Mouse (Mus musculus) telencephalon, adult 2 months (tissue): ENCODE measurements at regions not wholly inside any gene's neighbourhood (a gene's known extent, or its start where the extent isn't known, plus 50 kb on each side); places are given as distances from the start of the nearest gene placed in this dataset.

ENCODE experiments used
- DNase-seq: peaks from one replicate; pipeline ENCODE4 v3.0.0-alpha.2; 2011; ENCODE audit warnings: low read depth, low spot score

GRCm38 (mm10) chr14:100792094-100792493 lies 408.0 kb downstream of the Prr30 start:
- no peak for DNase-seq

GRCm38 (mm10) chr14:100781882-100782281 lies 418.2 kb downstream of the Prr30 start:
- peak; percentile 19 for DNase-seq

GRCm38 (mm10) chr14:100753951-100754350 lies 446.2 kb downstream of the Prr30 start:
- no peak for DNase-seq

DNA sequence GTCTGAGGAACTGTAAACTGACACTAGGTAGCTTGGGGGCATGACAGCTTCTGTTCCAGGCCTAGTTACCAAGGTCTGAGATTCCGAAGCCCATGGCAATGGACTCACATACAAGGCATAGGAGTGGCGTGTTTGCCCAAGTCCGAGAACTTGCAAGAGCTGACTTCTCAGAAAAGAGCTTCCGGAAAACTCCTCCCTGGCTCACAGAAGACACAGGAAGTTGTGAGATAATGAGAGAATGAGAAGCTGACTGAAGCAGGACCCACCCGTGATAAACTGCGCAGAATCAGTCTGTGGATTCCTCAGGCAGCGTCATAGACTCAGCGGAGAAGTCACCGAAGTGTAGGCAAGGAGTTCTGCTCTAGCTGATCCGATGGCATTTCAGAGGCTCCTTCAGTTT lies 447.4 kb downstream of the Prr30 start:
- no peak for DNase-seq

DNA sequence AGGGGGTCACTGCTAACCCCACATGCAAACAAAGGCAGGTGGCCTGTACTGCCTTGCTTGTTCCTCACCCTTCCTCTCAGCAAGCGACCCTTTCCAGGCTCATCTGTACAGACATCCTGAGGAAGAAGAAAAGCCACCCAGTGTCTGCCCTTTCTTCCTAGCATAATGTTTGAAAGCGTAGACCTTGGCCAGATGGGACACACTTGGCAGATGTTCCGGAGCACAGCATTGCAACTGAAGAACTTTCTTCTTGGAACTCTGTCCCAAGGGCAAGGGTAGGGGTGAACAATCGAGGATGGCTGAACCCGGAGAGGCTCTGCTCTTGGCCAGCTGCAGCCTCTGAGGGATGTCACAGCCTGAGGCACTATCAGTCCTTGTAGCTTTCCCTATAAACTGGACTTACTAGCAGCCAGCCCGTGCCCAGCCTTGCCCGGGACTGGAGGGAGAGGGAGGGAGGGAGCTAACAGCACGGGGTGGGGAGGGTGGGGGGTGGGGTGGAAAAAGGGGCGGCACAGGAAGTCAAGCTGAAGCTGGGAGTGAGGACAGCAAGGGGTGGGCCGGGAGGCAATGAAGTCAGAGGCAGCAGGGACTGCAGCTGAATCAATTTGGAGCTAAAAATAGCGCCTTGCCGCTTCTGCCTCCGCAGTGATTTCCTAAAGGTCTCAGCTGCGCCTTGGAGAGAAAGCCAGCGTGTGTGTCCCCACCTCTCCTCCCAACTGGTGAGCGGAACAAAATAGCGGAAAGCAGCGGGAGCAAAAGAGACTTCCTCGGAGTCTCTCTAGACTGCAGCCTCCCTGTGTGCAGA lies 450.2 kb downstream of the Prr30 start:
- peak; percentile 73 for DNase-seq

DNA sequence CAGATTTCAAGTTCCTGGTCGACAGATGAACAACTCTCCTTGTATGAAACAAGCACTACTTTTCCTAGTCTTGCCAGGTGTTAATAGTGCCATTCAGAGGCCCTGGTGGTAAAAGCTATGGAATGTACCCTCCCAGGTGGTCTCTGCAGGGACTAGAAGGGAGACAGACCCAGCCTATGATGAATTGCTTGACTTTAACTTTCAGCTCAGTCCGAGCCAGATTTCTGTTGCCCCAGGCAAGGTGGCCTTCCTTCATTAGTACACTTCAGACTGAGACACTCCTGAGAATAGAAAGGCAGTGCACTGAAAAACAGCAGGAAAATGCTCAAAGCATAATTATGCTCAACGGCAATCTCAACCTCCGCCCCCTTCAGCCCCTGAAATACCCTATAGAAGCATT lies 450.8 kb upstream of the Klf12 start:
- no peak for DNase-seq

GRCm38 (mm10) chr14:100728433-100728832 lies 444.0 kb upstream of the Klf12 start:
- DNase-seq, result no peak

DNA sequence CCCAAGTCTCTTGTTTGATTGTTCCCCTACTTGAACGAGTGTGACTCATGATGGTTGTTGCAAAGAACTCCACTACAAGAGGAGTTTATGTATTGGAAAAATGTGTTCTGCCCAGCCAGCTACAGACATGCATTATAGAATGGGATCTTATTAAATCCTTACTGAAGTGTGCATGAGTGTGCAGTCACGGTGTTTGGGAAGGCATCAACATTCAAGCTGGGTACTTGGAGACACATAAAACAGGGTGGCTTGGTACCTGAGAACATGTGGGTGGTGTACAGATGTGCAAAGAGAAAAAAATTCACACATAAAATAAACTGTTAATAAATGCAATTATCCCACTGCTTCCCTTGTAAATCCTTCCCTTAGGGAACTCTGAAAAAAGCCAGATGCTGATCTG lies 443.2 kb upstream of the Klf12 start:
- DNase-seq, result no peak

DNA sequence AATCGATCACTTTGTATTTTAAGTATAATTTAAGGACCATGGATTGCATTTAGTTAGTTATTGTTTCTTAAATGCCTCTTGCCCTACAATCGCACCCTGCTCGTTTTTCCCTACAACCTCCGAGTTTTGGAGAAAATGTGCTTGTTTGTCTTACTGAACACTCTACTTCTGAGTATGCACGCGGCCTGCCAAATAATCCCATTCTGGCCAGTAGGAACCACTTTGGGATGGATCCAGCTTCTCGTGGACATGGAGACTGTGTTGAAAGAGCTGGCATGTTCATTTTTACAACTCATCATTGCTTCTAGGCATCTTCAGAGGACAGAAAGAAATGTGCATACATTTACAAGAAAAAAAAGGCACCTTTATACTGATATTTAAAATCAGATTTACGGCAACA lies 440.5 kb upstream of the Klf12 start:
- no peak for DNase-seq

GRCm38 (mm10) chr14:100720667-100721066 lies 436.2 kb upstream of the Klf12 start:
- DNase-seq, result no peak

DNA sequence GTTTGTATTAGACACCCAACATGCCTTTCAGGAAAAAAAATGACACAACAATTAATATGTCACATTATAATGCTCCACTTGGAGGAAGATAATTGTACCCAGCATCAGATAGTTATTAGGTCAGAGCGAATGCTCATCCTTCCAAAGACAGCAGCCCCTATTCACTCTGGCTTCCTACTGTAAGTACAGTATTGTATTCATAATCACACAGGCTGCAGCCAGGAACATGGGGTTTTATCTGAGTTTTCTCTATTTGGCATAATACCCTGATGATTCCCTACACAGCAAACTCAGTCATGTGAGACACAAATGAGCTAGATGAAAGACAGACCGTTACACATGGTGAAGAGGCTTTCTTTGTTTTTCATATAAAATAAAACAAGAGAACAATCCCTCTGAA lies 430.5 kb upstream of the Klf12 start:
- no peak for DNase-seq

- no peak for DNase-seq
These were observed 429.6 kb upstream of the Klf12 start for GRCm38 (mm10) chr14:100713999-100714471.

GRCm38 (mm10) chr14:100713592-100713991 lies 429.1 kb upstream of the Klf12 start:
- DNase-seq, result no peak

DNA sequence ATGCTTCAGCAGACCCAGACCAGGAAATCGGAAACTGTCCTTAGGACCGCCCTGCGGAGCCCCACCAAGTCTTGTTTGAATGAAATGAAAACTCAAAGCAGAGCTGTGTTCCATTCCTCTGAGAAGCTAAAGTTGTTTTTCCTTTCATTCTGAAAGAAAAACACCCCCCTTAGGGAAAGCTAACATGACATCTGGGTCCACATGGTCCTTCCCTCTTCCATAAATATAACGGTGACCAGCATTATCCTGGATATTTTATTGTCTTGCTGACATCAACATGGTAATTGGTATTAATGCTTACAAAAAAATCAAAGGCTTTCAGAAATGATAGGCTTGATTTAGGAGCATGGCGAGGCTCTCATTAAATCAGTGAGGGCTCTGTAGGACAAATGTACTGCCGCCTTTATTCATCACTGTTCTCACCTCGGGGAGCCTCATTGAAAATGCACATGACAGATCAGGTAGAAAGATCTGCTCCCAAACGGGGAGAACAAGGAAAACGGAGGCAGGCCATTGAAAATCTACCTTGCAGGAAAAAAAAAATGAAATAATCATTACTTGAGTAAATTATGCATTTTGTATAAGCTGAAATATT lies 381.0 kb upstream of the Klf12 start:
- no peak for DNase-seq

- DNase-seq, result no peak
These were observed 379.7 kb upstream of the Klf12 start for GRCm38 (mm10) chr14:100664180-100664579.

GRCm38 (mm10) chr14:100642076-100642475 lies 357.6 kb upstream of the Klf12 start:
- DNase-seq, result no peak

GRCm38 (mm10) chr14:100634521-100634920 lies 350.0 kb upstream of the Klf12 start:
- no peak for DNase-seq

- DNase-seq, result no peak
These were observed 347.2 kb upstream of the Klf12 start for GRCm38 (mm10) chr14:100631676-100632075.

GRCm38 (mm10) chr14:100630197-100630596 lies 345.7 kb upstream of the Klf12 start:
- no peak for DNase-seq

GRCm38 (mm10) chr14:100627523-100627922 lies 343.0 kb upstream of the Klf12 start:
- DNase-seq, result no peak

DNA sequence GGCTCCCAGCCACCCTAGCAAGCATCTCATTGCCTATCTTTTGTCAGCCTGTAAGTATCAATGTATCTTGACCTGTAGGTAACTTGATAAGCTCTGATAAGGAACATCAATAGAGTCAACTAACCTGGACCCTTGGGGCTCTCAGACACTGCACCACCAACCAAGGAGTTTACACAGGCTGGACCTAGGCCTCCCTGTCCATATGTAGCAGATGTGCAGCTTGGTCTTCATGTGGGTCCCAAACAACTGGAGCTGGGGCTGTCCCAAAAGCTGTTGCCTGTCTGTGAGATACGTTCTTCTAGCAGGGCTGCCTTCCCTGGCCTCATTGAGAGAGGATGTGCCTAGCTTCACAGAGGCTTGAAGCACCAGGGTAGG lies 335.2 kb upstream of the Klf12 start:
- no peak for DNase-seq

DNA sequence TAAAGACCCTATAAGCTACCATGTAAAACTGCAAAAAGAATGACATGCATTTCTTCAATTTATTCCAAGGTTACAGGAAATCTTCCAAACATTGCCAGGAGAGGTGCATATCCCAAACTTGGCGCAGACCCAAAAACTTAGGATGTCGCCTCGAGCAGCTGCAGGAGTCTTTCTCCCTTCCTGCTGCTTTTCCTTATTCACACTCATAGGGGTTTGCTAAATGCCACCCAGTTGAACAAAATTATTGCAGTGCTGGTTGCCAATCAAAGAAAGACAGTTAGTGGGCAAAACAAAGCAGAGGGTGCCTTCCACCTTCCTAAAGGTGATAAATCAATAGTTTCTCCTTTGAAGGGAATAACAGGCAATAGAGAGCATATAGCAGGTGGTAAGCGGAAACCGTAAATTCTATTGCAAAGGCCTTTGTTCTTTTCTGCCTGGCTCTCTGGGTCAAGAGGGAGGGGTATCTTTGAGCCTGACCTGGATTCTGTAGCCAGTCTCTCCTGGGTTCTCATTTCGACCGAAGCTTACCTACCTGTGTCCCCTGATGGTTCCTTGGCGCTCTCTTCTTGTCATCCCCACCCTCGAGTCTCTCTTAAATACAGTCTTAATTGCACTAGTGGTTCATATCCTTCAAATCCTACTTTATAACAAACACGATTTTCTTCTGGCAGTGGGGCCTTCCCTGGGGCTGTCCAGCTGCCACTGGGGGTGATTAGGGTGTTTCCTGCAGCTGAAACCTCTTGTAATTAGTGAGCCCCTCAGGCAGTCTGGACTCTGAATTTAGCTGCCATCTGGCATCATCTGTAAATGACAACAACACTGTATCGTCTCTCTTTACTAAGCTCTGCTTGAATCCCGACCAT lies 334.5 kb upstream of the Klf12 start:
- DNase-seq, result no peak
